Mouse (Mus musculus) c-Kit-negative CD71-positive TER-119-positive erythroid progenitor cells, embryonic 14.5 days (primary cell): ENCODE measurements around the gene Bud31.
"Not testable (repeated sequence)": the region's sequence is repeated elsewhere in the genome, so short reads cannot be mapped to it uniquely, and the experiment has no call there.

Source experiments
- DNase-seq: peaks from one replicate; pipeline ENCODE4 v3.0.0-alpha.2; 2013; ENCODE audit warnings: low read depth, low spot score

Gene Bud31

GRCm38 (mm10) chr5:145129124-145129523 is 11.0 kb upstream of the Bud31 start:
- no peak for DNase-seq

GRCm38 (mm10) chr5:145129773-145130172 is 10.4 kb upstream of the Bud31 start:
- not testable (repeated sequence) for DNase-seq

GRCm38 (mm10) chr5:145130191-145130590 is 10.0 kb upstream of the Bud31 start:
- DNase-seq: no peak

GRCm38 (mm10) chr5:145130995-145131394 is 9.2 kb upstream of the Bud31 start:
- no peak for DNase-seq

GRCm38 (mm10) chr5:145133275-145133674 is 6.9 kb upstream of the Bud31 start:
- not testable (repeated sequence) for DNase-seq

- DNase-seq: no peak
Observed at GRCm38 (mm10) chr5:145138836-145139235, 1.3 kb upstream of the Bud31 start.

GRCm38 (mm10) chr5:145140611-145141010 is 449 bp downstream of the Bud31 start:
- peak; percentile 40 for DNase-seq

GRCm38 (mm10) chr5:145147748-145148147 is 7.6 kb downstream of the Bud31 start:
- no peak for DNase-seq

GRCm38 (mm10) chr5:145149294-145149693 is 9.1 kb downstream of the Bud31 start:
- no peak for DNase-seq

GRCm38 (mm10) chr5:145152690-145153089 is 12.5 kb downstream of the Bud31 start:
- no peak for DNase-seq

GRCm38 (mm10) chr5:145161361-145161760 is 21.2 kb downstream of the Bud31 start:
- no peak for DNase-seq

GRCm38 (mm10) chr5:145164710-145165109 is 24.5 kb downstream of the Bud31 start:
- DNase-seq: no peak

- no peak for DNase-seq
Observed at GRCm38 (mm10) chr5:145165184-145165583, 25.0 kb downstream of the Bud31 start.

GRCm38 (mm10) chr5:145166536-145167305 is 26.6 kb downstream of the Bud31 start, which contains the start of the genes Ptcd1 and Cpsf4:
TSS of gene Ptcd1 (minus strand) at chr5:145167108.
TSS of gene Cpsf4 (plus strand) at chr5:145167213.
- peak; percentile 99 for DNase-seq

- DNase-seq: no peak
Observed at GRCm38 (mm10) chr5:145167306-145167661, 27.1 kb downstream of the Bud31 start.

GRCm38 (mm10) chr5:145178461-145178980 is 38.4 kb downstream of the Bud31 start:
- DNase-seq: no peak

GRCm38 (mm10) chr5:145185244-145185643 is 45.1 kb downstream of the Bud31 start:
- DNase-seq: no peak

GRCm38 (mm10) chr5:145189416-145189815 is 49.3 kb downstream of the Bud31 start:
- no peak for DNase-seq

GRCm38 (mm10) chr5:145190373-145190772 is 50.2 kb downstream of the Bud31 start:
- no peak for DNase-seq

- DNase-seq: peak; percentile 79
Observed at GRCm38 (mm10) chr5:145190875-145191798, 51.0 kb downstream of the Bud31 start.

- DNase-seq: no peak
Observed at GRCm38 (mm10) chr5:145191962-145192361, 51.8 kb downstream of the Bud31 start, which contains the start of gene Atp5j2. TSS of gene Atp5j2 (minus strand) at chr5:145192062.
